Mouse (Mus musculus) frontal cortex, postnatal 14 days (tissue): ENCODE measurements at regions not wholly inside any gene's neighbourhood (a gene's known extent, or its start where the extent isn't known, plus 50 kb on each side); places are given as distances from the start of the nearest gene placed in this dataset.
"Not testable (repeated sequence)": the region's sequence is repeated elsewhere in the genome, so short reads cannot be mapped to it uniquely, and the experiment has no call there.

Experiments used
- DNase-seq, 2 experiments: peaks; one replicate each; pipeline ENCODE4 v3.0.0; 2022; ENCODE audit warnings: low spot score in 2 of 2

DNA sequence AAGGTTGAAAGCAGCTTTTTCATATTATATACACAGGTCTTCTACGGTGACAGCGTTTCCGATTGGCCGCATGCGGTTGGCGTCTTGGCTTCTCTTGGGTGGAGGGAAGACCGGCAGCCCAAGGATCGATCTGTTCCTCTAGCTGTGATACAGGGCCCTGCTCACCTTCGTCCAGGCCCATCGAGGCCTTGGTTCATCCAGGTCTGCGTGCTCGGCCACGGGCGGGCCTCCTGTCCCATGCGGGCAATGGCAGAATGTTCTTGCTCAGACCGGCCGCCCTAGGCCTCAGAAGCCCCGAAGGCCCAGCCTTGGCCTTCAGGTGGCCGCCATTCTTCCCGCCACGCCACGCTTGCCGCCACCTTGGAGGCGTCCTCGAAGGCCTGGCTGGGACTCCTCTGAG, 194.4 kb upstream of the Ppp6c start:
- no peak for DNase-seq

DNA sequence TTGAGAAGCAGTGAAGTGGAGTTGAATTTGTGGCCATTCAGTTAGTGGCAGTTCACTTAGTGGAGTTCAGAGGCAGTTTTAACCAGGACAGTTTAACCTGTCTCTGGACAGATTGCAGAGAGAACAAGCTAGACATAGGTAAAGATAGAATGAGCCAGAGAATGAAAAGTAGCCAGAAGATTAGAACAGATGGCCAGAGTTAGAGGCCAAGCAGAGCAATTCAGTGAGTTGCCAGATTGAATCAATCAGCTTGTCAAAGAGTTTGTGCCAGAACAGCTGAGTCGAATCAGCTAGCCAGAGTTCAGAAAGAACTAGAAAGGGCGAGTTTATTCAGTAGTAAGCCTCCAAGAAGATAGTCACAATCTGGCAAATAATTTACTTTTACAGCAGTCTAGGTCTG, 174.1 kb upstream of the Ppp6c start:
- DNase-seq = no peak

DNA sequence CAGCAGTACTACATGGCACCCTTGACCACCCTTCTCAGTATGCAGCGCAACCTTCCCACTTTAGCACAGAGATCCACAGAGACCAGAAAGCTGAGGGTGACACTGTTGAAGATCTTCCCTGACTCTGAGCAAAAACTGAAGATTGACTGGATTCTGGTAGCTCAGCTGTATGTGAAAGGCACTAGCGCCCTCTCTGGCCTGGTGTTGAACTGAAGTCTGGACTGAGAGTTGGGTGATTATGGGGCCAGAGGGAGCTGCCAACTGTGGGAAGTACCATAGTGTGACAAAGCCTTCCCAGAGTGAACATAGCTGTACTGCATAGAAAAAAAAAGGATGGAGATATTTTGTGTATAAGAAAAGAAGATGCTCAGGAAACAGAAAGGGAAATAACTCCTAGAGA, 173.3 kb upstream of the Ppp6c start:
- no peak for DNase-seq

DNA sequence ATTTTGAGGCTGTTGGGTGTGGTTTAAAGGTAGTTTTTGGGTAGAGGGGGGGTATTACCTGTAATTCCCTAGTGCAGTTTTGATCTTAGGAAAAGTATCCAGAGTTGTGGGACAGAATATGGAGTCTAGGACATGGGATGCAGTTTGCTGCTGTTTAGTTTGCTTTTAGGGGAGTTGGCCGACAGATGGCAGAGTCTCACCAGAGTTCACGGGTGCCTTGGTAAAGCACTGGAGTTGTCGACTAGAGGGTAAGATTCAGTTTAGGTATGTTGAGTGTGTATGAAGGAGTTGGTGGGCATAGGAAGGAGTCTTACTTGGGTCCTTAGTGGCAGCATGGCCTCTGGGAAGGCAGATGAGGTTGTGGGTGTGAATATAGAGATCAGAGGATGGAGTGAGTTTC, 168.4 kb upstream of the Ppp6c start:
- DNase-seq = no peak

DNA sequence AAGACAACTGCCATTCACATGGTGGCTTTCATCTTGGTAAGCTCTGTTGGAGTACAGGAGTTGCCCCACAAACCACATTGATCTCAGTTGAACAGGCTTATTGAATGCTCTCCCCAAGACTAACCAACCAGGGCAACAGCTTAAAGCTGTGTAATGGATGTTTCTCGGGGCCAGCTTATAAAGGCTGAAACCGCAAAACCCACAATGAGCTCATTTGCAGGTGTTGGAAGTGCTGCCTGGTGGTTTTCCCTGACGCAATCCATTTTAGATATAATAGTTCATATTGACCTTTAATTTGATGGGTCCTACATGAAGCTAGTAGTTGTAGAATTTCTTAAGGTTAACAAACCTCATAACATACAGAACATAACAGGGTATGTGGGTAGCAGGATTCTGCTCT, 151.0 kb upstream of the Ppp6c start:
- DNase-seq = no peak

DNA sequence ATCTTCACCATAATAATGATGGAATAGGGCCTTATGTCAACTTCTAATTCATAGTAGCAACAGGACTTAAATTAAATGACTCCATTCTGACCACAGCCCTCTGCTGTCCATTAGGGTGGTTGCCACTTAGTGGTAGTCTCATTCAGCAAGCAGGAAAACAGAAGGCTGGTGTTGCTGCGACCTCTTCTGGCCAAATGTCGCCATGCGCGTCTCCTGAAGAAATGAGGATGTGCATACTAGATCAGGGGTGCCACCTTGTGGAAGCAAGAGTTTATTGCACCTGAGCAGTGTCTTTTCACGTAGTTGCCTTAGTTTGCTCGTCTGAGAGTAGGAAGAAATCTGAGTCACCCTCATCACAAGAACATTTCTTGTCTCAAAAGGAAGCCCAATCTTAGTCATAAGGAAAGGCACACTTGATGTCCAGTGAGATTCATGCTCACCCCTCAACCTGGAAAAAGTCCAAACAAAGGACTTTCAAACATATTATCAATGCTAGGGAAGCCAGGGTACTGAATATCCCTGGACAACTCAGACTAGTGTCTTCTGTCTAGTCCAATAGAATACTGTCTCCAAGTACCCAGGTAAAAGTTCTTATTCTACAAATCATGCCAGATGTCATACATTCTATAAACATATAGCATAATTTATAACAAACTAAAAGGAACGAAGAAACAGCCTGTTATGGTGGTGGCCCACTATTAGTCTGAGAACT, 147.0 kb upstream of the Ppp6c start:
- peak; percentile 88 to 93 for DNase-seq

DNA sequence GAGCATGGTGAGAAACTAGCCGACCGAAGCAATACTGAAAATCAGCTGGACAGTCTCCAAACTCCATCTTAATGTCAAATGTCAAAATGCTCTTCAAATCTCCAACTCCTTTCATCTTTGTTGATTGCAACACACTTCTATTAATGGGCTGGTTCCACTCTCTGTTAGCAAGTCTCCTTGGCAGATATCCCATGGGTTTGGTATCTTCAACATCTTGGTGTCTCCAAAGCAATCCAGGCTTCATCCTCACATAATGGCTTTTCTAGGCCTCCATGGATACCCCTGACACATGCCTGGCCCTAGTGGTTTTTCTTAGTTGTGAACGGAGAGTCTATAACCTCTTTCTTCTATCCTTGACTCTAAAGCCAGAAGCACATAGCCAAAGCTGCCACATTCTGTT, 118.0 kb upstream of the Ppp6c start:
- no peak for DNase-seq

DNA sequence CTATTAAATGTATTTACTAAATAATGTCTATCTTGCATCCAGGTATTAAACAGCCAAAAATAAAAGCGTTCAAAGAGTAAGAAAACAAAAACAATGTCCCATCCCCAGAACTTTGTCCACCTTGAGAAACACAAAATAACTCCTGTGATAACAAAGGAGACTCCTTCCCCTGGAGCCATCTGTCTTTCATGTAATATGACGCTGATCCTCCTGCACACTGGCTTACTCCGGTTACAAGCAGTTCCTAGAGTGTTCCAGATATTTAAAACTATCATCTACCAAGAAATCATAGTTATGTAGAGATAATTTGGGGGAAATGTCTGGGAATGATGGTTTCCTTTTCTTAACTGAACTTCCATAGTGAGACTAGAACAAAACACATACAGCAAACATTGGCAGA, 114.2 kb upstream of the Ppp6c start:
- DNase-seq = no peak

DNA sequence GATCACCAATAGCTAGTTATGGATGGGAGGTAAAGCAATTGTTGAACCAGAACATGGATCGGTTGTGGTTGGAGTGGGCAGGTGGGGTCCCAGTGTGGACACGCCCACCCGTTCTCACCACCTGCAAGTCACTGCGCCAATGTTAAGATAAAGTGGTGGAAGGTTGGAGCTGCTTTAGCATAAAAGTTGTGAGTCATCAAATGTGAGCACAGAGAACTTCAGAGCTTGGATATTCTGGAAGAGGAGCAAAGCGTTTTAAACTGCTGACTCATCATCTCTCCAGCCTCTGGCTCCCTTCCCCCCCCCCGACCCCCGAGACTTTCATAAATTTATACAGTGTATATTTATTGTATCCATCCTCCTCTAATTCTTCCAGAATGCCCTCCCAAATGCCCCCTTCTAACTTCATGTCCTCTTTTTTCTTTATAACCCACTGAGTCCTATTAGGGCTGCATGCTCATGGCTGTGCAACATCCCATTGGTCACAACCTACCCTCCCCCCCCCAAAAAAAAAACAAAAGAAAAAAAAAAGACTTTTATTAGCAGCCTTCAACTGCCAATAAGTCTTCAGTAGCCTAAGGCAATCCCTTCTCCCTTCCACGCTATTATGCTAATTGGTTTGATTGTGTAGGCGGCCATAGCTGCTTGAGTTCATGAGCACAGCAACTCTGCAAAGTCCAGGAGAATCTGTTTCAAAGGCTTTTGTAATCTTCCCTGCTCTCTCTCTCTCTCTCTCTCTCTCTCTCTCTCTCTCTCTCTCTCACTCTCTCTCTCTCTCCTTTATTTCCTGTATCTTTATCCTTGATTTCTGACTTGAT, 112.8 kb upstream of the Ppp6c start:
- no peak for DNase-seq

DNA sequence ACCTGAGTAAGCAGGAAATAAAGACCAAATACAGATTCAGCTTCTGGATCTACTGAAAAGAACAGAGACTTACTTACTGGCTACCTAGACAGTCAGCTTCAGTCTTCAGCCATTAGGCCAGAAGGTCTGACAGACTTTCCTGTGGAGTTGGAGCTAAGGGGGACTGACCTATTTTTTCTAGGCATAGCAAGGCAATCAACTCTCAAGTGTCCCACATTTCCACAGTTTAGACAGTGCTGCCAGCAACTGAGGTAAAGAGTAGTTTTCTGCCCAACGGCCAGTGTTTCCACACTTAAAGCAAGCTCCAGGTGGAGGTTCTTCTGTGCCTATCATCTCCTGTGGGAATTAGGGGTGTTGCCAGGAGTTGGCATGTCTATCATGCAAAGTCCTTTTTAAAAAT, 111.3 kb upstream of the Ppp6c start:
- no peak for DNase-seq

DNA sequence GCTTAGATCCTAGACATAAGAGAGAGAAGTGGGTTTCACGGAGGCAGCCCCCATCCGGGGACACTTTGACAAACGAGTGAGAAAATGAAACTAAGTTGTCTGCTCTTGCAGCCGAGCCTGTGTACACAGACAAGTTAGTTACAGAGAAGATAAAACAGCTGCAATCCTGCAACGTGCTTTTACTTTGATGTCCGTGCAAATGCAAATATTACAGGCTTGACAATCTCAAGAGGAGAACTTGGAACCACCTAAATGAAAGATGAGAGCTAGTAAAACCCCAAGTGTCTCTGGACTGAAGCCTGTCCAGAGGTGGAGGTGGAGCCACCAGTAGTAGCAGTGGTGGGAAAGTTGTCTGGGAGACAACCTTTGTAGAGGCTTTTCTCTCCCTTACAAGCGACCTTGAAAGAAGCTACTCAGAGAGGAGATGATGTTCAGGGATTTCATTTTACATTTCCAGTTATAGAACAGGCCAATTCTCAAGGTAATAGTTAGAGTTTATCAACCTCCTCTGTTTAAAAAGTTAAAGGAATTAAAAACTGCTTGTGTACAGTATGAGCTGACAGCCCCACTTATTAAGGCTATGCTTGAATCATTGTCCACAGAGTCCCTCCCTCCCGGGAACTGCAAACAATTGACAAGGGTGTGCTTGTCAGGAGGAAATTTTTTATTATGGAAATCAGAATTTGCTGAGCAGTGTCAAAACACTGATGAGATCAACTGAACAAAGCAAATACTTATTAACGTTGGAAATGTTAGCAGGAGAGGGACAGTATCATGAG, 99.7 kb upstream of the Ppp6c start:
- DNase-seq = no peak

DNA sequence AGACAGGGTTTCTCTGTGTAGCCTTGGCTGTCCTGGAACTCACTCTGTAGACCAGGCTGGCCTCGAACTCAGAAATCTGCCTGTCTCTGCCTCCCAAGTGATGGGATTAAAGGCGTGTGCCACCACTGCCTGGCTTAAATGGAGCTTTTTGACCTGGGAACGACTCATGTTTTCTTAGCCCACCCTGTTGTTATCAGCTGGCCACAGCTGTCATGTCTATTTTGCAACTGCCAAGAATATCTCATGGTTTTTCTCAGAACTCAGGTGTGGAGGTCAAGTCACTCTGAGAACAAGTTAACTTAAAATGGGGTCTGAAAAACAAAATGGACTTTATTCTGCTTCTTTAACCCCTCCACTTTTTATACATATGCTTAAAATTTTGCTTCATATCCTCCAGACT, 98.9 kb upstream of the Ppp6c start:
- not testable (repeated sequence) for DNase-seq

DNA sequence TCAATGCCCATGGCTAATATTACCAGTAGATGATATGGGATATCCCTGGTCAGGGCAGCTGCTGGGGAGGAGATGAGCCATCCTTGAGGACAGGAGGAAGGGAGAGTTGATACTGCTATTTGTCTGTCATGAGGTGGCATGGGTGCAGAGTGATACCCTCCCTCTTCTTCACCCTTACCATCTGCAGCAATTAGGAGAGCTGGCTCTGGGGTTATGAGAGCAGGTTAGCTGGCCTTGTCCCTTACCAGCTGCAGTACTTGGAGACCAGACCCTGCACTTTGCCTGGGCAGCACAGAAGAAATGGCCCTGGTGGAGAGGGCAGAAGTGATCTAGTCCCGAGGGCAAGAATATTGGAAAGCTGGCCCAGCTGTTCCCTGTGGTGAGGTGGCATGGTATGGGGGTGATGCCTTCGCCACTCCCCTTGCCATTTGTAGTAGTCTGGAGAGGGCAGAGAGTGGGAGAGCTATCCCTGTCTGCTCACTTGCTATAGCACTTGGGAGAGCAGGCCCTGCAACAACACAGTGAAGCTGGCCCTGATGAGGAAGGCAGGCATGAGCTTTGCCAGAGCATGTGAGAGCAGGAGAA, 73.6 kb upstream of the Ppp6c start:
- no peak for DNase-seq

DNA sequence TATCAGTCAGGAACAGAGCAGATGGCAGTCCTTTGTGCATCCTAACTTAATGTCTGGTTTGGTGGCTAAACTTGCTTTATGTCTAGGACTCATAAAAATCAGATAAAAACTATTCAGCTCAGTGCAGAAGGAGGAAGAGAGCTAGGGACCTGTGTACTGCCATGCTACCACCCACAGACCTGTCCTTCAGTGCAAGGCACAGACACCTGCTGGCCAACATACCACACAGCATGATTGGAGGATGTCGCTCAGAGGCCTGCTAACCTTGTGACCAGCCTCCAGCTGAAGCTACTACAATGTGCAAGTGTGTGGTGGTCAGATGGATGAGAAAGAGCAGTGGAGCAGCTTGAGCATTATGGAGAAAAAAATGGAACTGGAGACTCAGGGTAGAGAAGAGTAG, 73.0 kb upstream of the Ppp6c start:
- DNase-seq = no peak

DNA sequence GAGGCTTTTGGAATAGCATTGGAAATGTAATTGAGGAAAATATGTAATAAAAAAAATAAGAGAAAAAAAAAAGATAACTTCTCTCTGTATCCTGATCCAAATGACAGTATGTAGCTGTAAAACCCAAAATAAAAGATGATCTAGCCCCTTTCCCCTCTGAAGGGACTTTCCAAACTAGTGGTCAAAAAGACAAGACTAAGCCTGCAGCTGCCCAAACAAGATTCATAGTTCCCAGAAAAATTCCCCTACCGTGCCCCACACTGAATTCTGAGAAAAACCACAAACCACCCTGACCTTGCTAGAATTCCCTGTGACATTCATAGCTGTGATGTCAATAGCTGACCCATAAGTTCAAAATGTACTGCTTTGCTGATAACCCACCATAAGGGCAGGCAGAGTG, 69.2 kb upstream of the Ppp6c start:
- no peak for DNase-seq

DNA sequence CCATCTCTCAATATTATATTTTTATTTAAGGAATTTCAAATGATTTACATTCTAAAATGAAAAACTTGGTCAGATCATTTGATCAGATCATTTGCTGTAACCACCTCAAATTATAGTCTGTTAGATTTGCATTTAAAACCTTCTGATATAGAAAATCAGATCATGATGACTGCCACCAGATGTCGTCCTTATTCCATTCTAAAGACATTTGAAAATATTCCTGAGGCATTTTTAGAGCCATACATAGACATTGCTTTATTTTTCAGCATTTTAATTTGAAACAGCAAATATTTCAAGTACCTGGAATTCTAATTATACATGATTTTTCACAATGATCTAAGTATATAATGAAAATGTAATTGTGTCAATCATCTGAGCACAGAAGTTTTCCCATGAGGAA, 52.0 kb upstream of the Ppp6c start:
- no peak for DNase-seq
